Mouse (Mus musculus) left cerebral cortex, postnatal 36 days (tissue): Measurements from ENCODE around the gene Gng3. TPM values are rescaled to one million over a fixed set of nuclear protein-coding genes. Genes with fewer than 3 reads are reported as not detected.

Source experiments
- DNase-seq, 2 experiments: peaks; one replicate each; pipeline ENCODE4 v3.0.0; 2021 to 2022; ENCODE audit warnings: low spot score in 2 of 2, mixed read lengths in 1 of 2
- intact Hi-C: fragments of 180-260 bp; cut with DNase I; formaldehyde crosslinking; loops from one replicate; pipeline ENCODE4 v1.15.1; 2025
- microRNA-seq: library from miRNA; unstranded; fragments of <30 nt; microRNA quantifications from one replicate; pipeline ENCODE4 v1.2.0, GENCODE M21; 2022
- total RNA-seq, 2 experiments: library from RNA; stranded (reverse); gene quantifications; 2 replicates each; pipeline ENCODE4 v1.2.3; 2021

Gng3 gene
- total RNA-seq, 2 experiments from 2014 or later = 190 to 230 TPM

DNA sequence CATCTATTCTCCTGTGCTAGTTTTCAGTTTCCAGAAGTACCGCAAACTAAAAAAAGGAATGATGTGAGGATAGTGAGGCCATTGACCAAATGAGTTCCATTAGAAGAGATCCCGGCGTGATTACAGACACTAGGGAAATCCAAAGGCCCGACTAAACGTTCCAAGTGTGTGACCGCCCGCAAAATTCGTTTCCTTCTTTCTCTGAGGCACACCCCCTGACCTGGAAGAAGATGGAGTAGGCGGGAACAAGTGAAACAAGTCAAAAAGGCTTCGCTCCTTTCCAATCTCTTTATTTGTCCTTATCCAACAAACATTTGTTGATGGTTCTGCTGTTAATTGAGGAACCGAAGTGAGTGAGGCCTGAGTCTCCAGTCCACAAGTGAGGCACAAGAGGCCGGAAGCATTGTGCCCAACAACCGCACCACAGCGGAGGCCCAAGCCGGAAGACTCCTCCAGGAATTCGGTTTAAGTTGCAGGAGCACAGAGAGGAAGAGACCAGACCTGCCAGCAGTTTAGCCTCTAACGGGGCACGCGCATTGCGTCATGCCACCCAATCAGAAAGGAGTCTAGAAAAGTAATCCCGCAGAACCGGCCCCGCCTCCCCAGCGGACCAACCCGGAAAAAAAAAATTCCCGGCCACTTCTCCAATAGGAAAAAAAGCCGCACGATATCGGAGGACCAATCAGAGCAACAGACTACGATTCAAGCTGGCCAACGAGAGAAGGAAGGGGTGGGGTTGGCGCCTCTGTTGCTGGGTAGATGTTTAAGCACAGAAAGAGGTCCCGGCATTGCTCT is 20.0 kb downstream of the Gng3 start, which contains the start of gene Ttc9c:
Ttc9c (minus strand) TSS at position 533 of the 795 bp plus-strand sequence.
- peak; percentile 96 for DNase-seq

DNA sequence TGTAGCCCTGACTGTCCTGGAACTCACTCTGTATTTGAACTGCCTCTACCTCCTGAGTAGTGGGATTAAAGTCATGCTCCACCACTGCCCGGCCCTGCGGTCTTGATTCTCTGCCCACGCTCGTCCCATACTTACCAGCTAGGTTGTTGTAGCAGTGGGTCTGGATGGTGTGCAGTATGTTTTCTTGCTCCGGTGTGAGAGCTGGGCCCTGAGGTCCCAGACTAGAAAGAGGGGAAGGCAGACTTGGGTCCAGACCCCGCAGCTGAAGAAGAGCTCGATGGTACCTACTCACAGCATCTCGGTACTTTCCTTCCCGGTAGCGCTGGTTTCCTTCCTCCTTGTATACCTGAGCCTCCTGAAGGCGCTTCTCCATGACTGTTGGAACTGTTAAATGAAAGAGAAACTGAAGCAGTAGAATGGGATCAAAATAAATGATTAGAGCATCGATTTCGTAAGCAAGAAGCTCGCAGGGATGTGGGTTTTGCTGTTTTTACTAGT is 20.6 kb downstream of the Gng3 start:
- no peak for DNase-seq
- intact Hi-C loops = no loop called here

More for the DNA sequence above, 20.0 kb downstream of the Gng3 start, which contains the start of gene Ttc9c:
- intact Hi-C loops = no loop called here

DNA sequence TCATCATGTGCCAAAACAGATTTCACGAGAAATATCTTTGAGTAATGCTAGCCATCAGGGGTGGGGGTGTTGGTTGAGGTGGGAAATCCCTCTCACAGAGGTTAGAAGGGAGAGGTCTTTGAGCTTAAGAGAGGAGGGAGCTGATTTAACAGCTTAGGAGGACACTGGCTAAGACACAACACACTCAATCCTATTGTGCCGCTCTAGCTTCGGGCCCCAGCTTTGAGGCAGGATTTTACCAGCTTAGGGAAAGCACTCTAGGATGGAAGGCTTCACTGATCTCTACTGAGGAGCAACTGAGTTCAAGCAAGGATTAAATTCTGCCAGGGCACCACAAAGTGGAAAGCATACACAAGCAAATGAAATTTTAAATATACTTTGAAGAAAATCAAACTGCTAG is 22.0 kb downstream of the Gng3 start:
- intact Hi-C loops = no loop called here
- DNase-seq = no peak

DNA sequence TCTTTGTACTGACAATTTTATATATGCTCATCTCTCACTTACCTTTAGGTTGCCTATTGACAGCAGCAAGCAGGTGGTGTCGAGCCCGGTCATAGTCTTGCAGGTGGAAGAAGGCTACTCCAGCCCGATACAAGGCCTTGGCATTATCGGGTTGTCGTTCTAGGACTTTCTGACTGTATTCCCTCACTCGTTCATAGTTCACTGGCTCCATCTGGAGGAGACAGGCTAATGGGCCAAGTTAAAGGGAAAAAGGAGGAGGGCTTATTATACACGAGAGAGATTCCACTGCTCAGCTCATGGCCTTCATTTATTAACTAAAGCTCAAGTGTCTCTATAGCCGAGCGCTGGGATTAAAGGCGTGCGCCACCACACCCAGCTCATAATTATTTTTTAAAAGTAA is 23.2 kb downstream of the Gng3 start:
- DNase-seq = no peak
- intact Hi-C loops = no loop called here

DNA sequence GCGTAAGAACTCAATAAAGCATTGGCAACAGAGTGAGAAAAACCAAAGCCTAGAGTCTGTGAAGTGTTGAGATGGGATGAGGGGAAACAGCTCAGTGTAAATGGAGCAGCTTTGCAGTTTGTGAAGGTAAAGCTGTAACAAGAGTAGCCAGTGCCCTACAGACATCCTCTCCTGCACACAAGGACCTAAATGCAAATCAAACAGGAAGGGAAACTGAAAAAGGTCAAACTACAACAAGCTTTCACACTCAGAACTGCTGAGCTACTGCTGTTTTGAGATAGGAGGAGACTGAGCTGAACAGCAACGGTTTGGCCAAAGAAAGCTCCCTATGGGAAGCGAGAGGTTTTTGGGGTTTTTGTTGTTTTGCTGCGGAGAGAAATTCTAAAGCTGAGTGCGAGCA is 32.2 kb downstream of the Gng3 start:
- intact Hi-C loops = no loop called here
- no peak for DNase-seq

DNA sequence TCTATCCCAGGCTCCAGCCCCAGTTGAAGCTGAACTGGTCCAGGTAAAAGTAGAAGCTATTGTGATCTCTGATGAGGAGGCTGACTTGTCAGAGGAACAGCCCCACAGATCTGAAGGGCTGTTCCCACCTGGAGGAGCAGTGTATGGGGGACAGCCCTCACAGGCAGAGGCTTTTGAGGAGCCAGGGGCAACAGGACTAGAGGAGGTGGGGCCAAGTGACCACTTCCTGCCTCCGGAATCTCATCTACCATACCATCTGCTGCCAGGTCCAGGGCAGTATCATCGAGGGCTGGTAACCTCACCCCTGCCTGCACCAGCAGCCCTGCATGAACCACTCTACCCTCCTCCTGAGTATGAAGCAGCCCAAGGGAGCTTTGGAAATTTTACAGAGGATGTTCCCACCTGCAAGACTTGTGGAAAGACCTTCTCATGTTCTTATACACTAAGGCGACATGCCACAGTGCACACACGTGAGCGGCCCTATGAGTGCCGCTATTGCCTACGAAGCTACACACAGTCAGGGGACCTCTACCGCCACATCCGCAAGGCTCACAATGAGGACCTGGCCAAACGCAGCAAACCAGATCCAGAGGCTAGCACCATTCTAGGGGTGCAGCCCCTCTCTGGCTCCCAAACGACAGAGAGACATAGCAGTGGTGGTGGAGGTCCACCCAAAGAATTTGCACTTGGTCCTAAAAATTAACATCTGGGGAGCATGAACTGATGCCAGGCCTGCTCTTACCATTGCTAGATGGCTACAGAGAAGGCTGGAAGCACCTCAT is 34.9 kb downstream of the Gng3 start:
- intact Hi-C loops = no loop called here
- DNase-seq = no peak

DNA sequence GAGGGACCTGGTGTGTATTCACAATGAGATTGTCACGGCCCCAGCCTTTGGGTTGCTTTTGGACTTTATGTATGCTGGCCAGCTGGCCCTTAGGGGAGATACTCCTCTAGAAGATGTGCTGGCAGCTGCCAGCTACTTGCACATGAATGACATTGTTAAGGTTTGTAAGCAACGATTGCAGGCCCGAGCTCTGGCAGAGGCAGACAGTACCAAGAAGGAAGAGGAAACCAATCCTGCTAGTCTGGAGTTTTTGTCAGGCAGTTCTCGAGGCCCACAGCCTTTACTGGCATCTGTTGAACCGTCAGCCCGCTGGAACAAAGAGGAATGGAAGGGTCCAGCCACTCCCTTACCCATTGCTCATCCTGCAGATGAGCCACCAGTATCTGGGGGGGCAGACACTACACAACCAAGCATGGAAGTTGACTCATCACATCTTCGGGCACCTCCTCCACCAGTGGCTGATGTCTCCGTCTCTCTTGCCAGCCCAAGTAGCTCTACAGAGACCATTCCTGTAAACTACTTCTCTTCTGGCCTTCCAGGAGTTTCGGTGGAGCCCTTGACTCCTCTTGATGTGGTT is 35.7 kb downstream of the Gng3 start:
- intact Hi-C loops = no loop called here
- no peak for DNase-seq

DNA sequence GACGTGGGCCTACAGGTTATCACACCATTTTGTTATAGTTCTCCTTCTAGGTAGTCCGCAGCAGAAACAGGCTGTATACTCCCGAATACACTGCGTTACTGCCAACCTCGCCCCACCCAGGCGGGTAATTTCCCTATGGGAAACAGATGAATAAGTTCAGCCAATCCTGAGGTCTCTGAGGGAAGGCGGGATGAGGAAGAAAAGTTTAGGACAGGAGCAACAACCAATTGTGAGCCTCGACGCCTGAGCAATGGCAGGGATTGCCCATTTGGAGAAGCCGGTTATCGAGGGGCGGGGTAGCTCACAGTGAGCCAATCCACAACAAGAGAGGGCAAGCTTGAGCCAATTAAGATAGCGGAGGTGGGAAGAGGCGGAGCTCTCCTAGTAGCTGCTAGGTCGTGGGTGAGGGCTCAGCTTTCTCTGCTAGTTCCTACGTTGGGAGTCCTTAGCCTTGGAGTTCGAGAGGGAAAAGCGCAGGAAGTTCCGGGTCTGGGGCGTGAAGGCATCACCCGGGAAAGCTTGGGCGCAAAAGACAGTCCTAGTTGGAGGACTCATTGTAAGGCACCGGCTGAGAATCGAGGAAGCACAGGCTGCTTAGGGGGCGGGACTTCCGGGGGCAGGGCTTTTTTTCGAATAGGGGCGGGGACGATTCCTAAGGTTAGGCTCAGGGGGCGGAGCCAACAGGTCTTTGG is 36.7 kb downstream of the Gng3 start, which contains the start of gene Zbtb3:
Zbtb3 (plus strand) TSS at position 426 of the 692 bp plus-strand sequence.
- peak; percentile 95 for DNase-seq
- intact Hi-C loops = no loop called here

DNA sequence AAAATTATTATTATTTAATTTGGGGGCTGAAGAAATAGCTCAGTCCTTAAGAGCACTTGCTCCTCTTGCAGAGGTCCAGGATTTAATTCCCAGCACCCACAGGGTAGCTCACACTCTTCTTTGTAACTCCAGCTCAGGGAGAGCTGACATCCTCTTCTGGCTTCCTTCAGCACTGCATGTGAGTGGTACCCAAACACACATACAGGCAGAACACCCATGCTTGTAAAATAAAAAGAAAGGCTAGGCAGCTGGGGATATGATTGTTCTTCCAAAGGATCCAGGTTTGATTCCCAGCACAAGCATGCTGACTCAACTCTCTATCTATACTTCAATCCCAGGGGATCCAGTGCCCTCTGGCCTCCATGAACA is 40.1 kb downstream of the Gng3 start:
- intact Hi-C loops = no loop called here
- DNase-seq = no peak

DNA sequence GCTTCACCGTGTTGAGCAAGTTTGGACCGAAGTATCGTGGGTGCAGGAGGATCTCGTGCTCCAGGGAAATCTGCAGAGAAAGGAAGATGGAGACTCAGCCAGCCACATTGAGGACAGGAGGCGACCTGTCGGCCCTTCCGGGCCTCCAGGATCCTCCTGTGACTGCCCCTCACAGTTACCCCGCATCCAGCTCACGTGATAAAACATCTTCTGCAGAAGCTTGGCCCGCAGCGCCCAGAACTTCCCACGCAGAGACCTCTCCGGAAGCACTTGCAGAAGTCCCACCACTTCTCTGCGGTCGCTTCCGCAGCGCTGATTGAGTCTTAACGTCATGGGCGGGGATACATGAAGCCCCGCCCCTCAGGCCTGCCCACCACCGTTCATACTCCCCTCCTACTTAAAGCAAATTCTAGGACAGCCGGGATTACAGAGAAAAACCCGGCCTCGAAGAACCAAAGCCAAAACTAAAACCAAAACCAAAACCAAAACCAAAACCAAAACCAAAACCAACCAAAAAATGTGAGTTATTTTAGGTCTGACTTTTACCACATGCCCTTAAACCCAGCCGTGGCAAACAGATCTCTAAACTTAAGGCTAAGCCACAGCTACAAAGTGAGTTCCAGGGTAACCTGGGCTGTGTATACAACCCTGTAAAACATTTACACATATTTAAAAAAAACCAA is 40.6 kb downstream of the Gng3 start, which contains the start of gene Polr2g:
Polr2g (minus strand) TSS at position 314 of the 683 bp plus-strand sequence.
- peak; percentile 86 to 89 for DNase-seq
- intact Hi-C loops = no loop called here

DNA sequence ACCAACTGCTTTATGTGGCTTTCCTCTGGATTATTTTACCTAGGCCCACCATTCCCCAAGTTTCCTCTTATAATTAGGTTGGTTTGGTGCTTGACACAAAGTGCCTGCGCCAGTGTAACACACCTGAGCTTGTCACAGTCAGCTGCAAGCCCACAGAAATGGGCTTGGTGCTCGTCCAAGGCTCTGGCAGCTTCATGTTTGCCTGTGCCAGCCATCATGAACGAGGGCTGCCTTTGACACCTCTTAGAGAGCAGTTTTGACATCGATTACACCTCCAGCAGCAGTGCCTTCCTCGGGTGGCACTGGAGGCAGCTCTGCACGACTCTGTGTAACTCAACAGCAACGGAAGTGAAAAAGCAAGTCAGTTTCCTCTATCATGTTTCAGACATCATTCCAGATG is 48.8 kb downstream of the Gng3 start:
- peak in 1 of 2 experiments; percentile 23 for DNase-seq
- intact Hi-C loops = no loop called here

DNA sequence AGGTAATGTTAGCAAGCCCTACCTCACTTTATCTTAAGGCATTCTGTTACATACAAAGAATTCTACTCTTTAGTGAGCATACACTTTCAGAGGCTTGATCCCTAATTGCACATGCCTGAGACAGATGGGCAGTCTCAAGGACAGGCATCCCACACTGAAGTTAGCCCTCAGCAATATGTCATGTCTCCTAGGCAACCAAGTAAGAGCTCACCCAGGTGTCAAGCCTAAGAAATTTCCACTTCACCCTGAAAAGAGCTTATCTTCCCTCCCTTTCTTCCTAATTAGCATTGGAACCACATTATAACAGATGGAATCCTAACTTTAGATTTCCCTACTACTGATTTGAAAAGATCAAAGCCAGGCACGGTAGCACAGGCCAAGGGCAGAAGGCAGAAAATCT is 49.8 kb downstream of the Gng3 start:
- DNase-seq = peak; percentile 13 to 23
- intact Hi-C loops = no loop called here

DNA sequence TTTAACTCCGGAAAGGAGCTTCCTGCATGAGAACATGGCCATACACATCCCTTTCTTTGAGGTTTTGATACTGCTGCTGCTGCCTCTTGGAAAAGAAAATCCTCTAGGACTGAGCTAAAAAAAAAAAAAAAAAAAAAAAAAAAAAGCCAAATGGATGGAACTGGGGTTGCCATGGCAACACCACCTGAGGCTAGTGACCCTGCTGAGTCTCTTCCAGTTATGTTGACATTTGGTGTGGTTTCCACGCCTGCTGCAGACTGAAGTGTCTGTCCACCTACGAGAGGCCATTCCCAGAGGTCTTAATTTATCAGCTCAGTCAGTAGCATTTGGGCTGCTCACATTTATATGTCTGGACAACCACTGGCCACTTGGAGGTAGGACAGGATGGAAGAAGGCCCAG is 50.5 kb downstream of the Gng3 start:
- intact Hi-C loops = no loop called here

More for the DNA sequence above, 50.5 kb downstream of the Gng3 start:
- DNase-seq = no peak

Small RNA genes lying within 50 kb of the gene (microRNA-seq; reads per million reads assigned to microRNA genes)
- not detected for gene Mir5136

Other genes starting within 250 kb of the Gng3 start
- 10 to 100 TPM; 10.7 to 14.3 TPM for gene Slc22a8, start 247.9 kb downstream of the Gng3 start, total RNA-seq
- 1 to 10 TPM; 5.0 to 6.0 TPM for gene Slc22a6, start 221.2 kb downstream of the Gng3 start, total RNA-seq
- gene Chrm1, start 175.4 kb downstream of the Gng3 start, total RNA-seq = 100 to 1,000 TPM; 157 to 166 TPM
- 100 to 1,000 TPM; 151 to 173 TPM for gene Slc3a2, start 115.8 kb downstream of the Gng3 start, total RNA-seq
- 10 to 100 TPM; 50.8 to 55.2 TPM for gene Wdr74, start 103.4 kb downstream of the Gng3 start, total RNA-seq
- gene 1700092M07Rik, start 98.5 kb downstream of the Gng3 start, total RNA-seq = 1 to 10 TPM in 1 of 2 experiments, not detected in 1; 3.4 TPM
- 10 to 100 TPM; 57.9 to 81.8 TPM for gene Stx5a, start 97.8 kb downstream of the Gng3 start, total RNA-seq
- 10 to 100 TPM; 68.5 to 99.7 TPM for gene Nxf1, start 82.1 kb downstream of the Gng3 start, total RNA-seq
- 10 to 100 TPM; 68.5 to 75.9 TPM for gene Tmem223, start 68.2 kb downstream of the Gng3 start, total RNA-seq
- gene Tmem179b, start 64.7 kb downstream of the Gng3 start, total RNA-seq = 10 to 100 TPM in 1 of 2 experiments, 1 to 10 TPM in 1; 8.9 to 11.0 TPM
- 10 to 100 TPM; 12.5 to 14.4 TPM for gene Taf6l, start 52.8 kb downstream of the Gng3 start, total RNA-seq
- gene Polr2g, start 40.6 kb downstream of the Gng3 start, total RNA-seq = 100 to 1,000 TPM; 102 to 107 TPM
- gene Zbtb3, start 36.6 kb downstream of the Gng3 start, total RNA-seq = 1 to 10 TPM; 4.9 to 6.3 TPM
- 10 to 100 TPM; 33.1 to 33.3 TPM for gene Ttc9c, start 19.9 kb downstream of the Gng3 start, total RNA-seq
- 100 to 1,000 TPM; 110 to 118 TPM for gene Hnrnpul2, start 19.2 kb downstream of the Gng3 start, total RNA-seq
- not detected for gene AC129217.1, start 9.4 kb downstream of the Gng3 start, total RNA-seq
- gene Bscl2, start 1.7 kb downstream of the Gng3 start, total RNA-seq = 100 to 1,000 TPM; 118 TPM
- gene Lrrn4cl, start 11.6 kb upstream of the Gng3 start, total RNA-seq = 1 to 10 TPM; 1.3 to 1.6 TPM
- 100 to 1,000 TPM in 1 of 2 experiments, 10 to 100 TPM in 1; 92.2 to 101 TPM for gene Ubxn1, start 32.3 kb upstream of the Gng3 start, total RNA-seq
- 10 to 100 TPM; 32.1 to 39.8 TPM for gene Uqcc3, start 41.7 kb upstream of the Gng3 start, total RNA-seq
- 1 to 10 TPM; 4.8 to 5.0 TPM for gene Lbhd1, start 44.5 kb upstream of the Gng3 start, total RNA-seq
- not detected for gene Gm49403, start 44.7 kb upstream of the Gng3 start, total RNA-seq
- gene 1810009A15Rik, start 49.7 kb upstream of the Gng3 start, total RNA-seq = 10 to 100 TPM; 21.6 to 26.6 TPM
- gene Gm49416, start 49.7 kb upstream of the Gng3 start, total RNA-seq = 1 to 10 TPM in 1 of 2 experiments, not detected in 1; 7.6 TPM
- gene Ints5, start 53.8 kb upstream of the Gng3 start, total RNA-seq = 10 to 100 TPM; 22.4 to 25.3 TPM
- gene Ganab, start 58.9 kb upstream of the Gng3 start, total RNA-seq = 100 to 1,000 TPM in 1 of 2 experiments, 10 to 100 TPM in 1; 95.3 to 102 TPM
- gene B3gat3, start 81.2 kb upstream of the Gng3 start, total RNA-seq = 100 to 1,000 TPM; 167 to 187 TPM
- gene Rom1, start 90.2 kb upstream of the Gng3 start, total RNA-seq = 1 to 10 TPM; 7.0 to 7.2 TPM
- 10 to 100 TPM in 1 of 2 experiments, 1 to 10 TPM in 1; 9.6 to 12.6 TPM for gene Eml3, start 90.4 kb upstream of the Gng3 start, total RNA-seq
- 10 to 100 TPM; 43.9 to 52.0 TPM for gene Mta2, start 102.7 kb upstream of the Gng3 start, total RNA-seq
- 10 to 100 TPM; 17.5 to 21.5 TPM for gene Tut1, start 114.7 kb upstream of the Gng3 start, total RNA-seq
- 100 to 1,000 TPM; 219 to 232 TPM for gene Eef1g, start 127.8 kb upstream of the Gng3 start, total RNA-seq
- 10 to 100 TPM; 16.6 to 32.1 TPM for gene Ahnak, start 150.1 kb upstream of the Gng3 start, total RNA-seq
- gene Scgb1a1, start 248.8 kb upstream of the Gng3 start, total RNA-seq = not detected